Mouse (Mus musculus) lung, postnatal 0 days (tissue): Measurements from ENCODE around the gene Sh2d2a. TPM values are rescaled to one million over a fixed set of nuclear protein-coding genes. Genes with fewer than 3 reads are reported as not detected.
A peak's percentile ranks its signal among the peaks of the same experiment; 100 is the strongest.
"Not testable (repeated sequence)": the region's sequence is repeated elsewhere in the genome, so short reads cannot be mapped to it uniquely, and the experiment has no call there.

Experiments used
- ATAC-seq: fragments of 200-750 bp; cut with Nextera tagmentation; 2 replicates; pipeline ENCODE4 v1.8.0; 2017; ENCODE audit warnings: moderate library complexity
- DNase-seq: peaks from one replicate; pipeline ENCODE4 v3.0.0-alpha.2; 2016; ENCODE audit warnings: low spot score
- H3K27ac ChIP-seq: fragments of 300-500 bp; sonication (generic); 2 replicates; pipeline ENCODE4 v1.5.1; 2014; ENCODE audit warnings: antibody characterized with exemption, mild to moderate bottlenecking, low read length, mixed read lengths
- H3K27me3 ChIP-seq: fragments of 300-500 bp; sonication (generic); replicated peaks from 2 replicates; pipeline ENCODE4 v1.6.1; 2014; ENCODE audit warnings: low read length, mixed read lengths; ENCODE audit not compliant: insufficient read depth
- H3K36me3 ChIP-seq: fragments of 300-500 bp; sonication (generic); 2 replicates; pipeline ENCODE4 v1.6.1; 2014; ENCODE audit warnings: low read length, mixed read lengths; ENCODE audit not compliant: insufficient read depth
- H3K4me1 ChIP-seq: fragments of 300-500 bp; sonication (generic); 2 replicates; pipeline ENCODE4 v1.6.1; 2014; ENCODE audit warnings: antibody characterized with exemption, low read depth, low read length, mixed read lengths; ENCODE audit not compliant: insufficient read depth
- H3K4me2 ChIP-seq: fragments of 300-500 bp; sonication (generic); replicated peaks from 2 replicates; pipeline ENCODE4 v1.6.1; 2014; ENCODE audit warnings: low read depth, mild to moderate bottlenecking, low read length, moderate library complexity, mixed read lengths
- H3K4me3 ChIP-seq: fragments of 300-500 bp; sonication (generic); 2 replicates; pipeline ENCODE4 v1.5.1; 2014; ENCODE audit warnings: low read depth, low read length
- H3K9ac ChIP-seq: fragments of 300-500 bp; sonication (generic); replicated peaks from 2 replicates; pipeline ENCODE4 v1.6.1; 2014; ENCODE audit warnings: low read depth, mild to moderate bottlenecking
- H3K9me3 ChIP-seq: fragments of 300-500 bp; sonication (generic); 2 replicates; pipeline ENCODE4 v1.6.1; 2016; ENCODE audit warnings: low read length, mixed read lengths
- CTCF ChIP-seq: IDR thresholded peaks from 2 replicates; pipeline ENCODE4 v1.5.1; 2016; ENCODE audit warnings: antibody characterized with exemption, mild to moderate bottlenecking
- EP300 ChIP-seq: IDR thresholded peaks from 2 replicates; pipeline ENCODE4 v1.6.1; 2016; ENCODE audit warnings: antibody characterized with exemption, mild to moderate bottlenecking, control low read depth
- WGBS: fragments of 180-500 bp; shearing (Covaris S2); extraction: QIAGEN DNeasy Blood & Tissue Kit; methylation state at CpG from one replicate; pipeline ENCODE4 v1.1.7; 2014; 5-methylcytosine and 5-hydroxymethylcytosine counted together
- polyA plus RNA-seq: library from polyadenylated mRNA; unstranded; fragments of >200 nt; fragmentation: Nextera tagmentation; extraction: Ambion mirVana; gene quantifications from 2 replicates; pipeline ENCODE4 v1.2.1, GENCODE M21; 2015

Gene Sh2d2a
- polyA plus RNA-seq, 1 experiment from 2014 or later: 0.25 TPM

- not testable (repeated sequence) for DNase-seq, H3K9me3 ChIP-seq, H3K27ac ChIP-seq, H3K36me3 ChIP-seq, ATAC-seq, H3K4me2 ChIP-seq, H3K4me3 ChIP-seq, H3K9ac ChIP-seq, H3K27me3 ChIP-seq
- H3K4me1 ChIP-seq: peaks cover 15% of the 10 kb centered on the region
- 77% methylated on average over 4 of the region's 4 CpGs for WGBS
- TF ChIP-seq CTCF: peak; percentile 41
Observed at GRCm38 (mm10) chr3:87887400-87887799, 40.8 kb downstream of the Sh2d2a start.

- no peaks in the 10 kb centered on the region for H3K9me3 ChIP-seq
- no peaks in the 10 kb centered on the region for H3K36me3 ChIP-seq
- DNase-seq: no peak
- no peak for TF ChIP-seq EP300
- TF ChIP-seq CTCF: no peak
- ATAC-seq: no peak
- H3K4me3 ChIP-seq: no peak overlapping the region
- H3K27me3 ChIP-seq: no peaks in the 10 kb centered on the region
- H3K27ac ChIP-seq: no peak overlapping the region
- no peak overlapping the region for H3K9ac ChIP-seq
- no peak overlapping the region for H3K4me2 ChIP-seq
- no peaks in the 10 kb centered on the region for H3K4me1 ChIP-seq
- WGBS: 46% methylated on average over 3 of the region's 3 CpGs
Observed at GRCm38 (mm10) chr3:87891481-87891880, 44.9 kb downstream of the Sh2d2a start.

- TF ChIP-seq EP300 (no peak), CTCF (no peak)
- Histone ChIP-seq H3K9me3 (no peaks in the 10 kb centered on the region), H3K4me3 (no peak overlapping the region), H3K36me3 (no peaks in the 10 kb centered on the region), H3K9ac (no peak overlapping the region), H3K27ac (no peak overlapping the region), H3K4me1 (no peaks in the 10 kb centered on the region), H3K27me3 (no peaks in the 10 kb centered on the region), H3K4me2 (no peak overlapping the region)
- ATAC-seq (no peak), DNase-seq (no peak)
- 72% methylated on average over 3 of the region's 3 CpGs for WGBS
Observed at GRCm38 (mm10) chr3:87893367-87893905, 46.9 kb downstream of the Sh2d2a start.

GRCm38 (mm10) chr3:87899266-87899665 is 52.7 kb downstream of the Sh2d2a start:
- no peaks in the 10 kb centered on the region for H3K4me1 ChIP-seq
- no peak overlapping the region for H3K4me2 ChIP-seq
- H3K36me3 ChIP-seq: no peaks in the 10 kb centered on the region
- no peaks in the 10 kb centered on the region for H3K27me3 ChIP-seq
- no peak overlapping the region for H3K9ac ChIP-seq
- H3K9me3 ChIP-seq: no peaks in the 10 kb centered on the region
- WGBS: 61% methylated on average over 3 of the region's 3 CpGs
- TF ChIP-seq EP300 (no peak), CTCF (no peak)
- no peak overlapping the region for H3K4me3 ChIP-seq
- DNase-seq (no peak), ATAC-seq (no peak)
- no peak overlapping the region for H3K27ac ChIP-seq

GRCm38 (mm10) chr3:87899776-87900175 is 53.2 kb downstream of the Sh2d2a start:
- TF ChIP-seq EP300: no peak
- TF ChIP-seq CTCF: no peak

GRCm38 (mm10) chr3:87901036-87901624 is 54.6 kb downstream of the Sh2d2a start:
- Histone ChIP-seq H3K27ac (no peak overlapping the region), H3K4me3 (no peak overlapping the region), H3K27me3 (no peaks in the 10 kb centered on the region), H3K36me3 (no peaks in the 10 kb centered on the region), H3K9me3 (no peaks in the 10 kb centered on the region), H3K4me1 (no peaks in the 10 kb centered on the region), H3K9ac (no peak overlapping the region), H3K4me2 (no peak overlapping the region)
- TF ChIP-seq EP300 (no peak), CTCF (no peak)
- DNase-seq (no peak), ATAC-seq (no peak)
- WGBS: 25% methylated on average over 1 of the region's 1 CpGs

More at GRCm38 (mm10) chr3:87899776-87900175, 53.2 kb downstream of the Sh2d2a start:
- Histone ChIP-seq H3K27ac (no peak overlapping the region), H3K4me3 (no peak overlapping the region), H3K9me3 (no peaks in the 10 kb centered on the region), H3K9ac (no peak overlapping the region), H3K4me2 (no peak overlapping the region), H3K4me1 (no peaks in the 10 kb centered on the region), H3K36me3 (no peaks in the 10 kb centered on the region), H3K27me3 (no peaks in the 10 kb centered on the region)
- DNase-seq (no peak), ATAC-seq (no peak)
- WGBS: 69% methylated on average over 3 of the region's 3 CpGs

- not testable (repeated sequence) for H3K27me3 ChIP-seq, H3K9ac ChIP-seq, H3K4me1 ChIP-seq, H3K9me3 ChIP-seq, H3K27ac ChIP-seq, H3K4me3 ChIP-seq, ATAC-seq, H3K36me3 ChIP-seq, DNase-seq, H3K4me2 ChIP-seq
- WGBS: 90% methylated on average over 5 of the region's 6 CpGs
Observed at GRCm38 (mm10) chr3:87901959-87902358, 55.4 kb downstream of the Sh2d2a start.
